Mouse (Mus musculus) heart, postnatal 0 days (tissue): ENCODE data around the gene Wdfy2. TPM values are rescaled to one million over a fixed set of nuclear protein-coding genes. Genes with fewer than 3 reads are reported as not detected.
"Not testable (repeated sequence)": the region's sequence is repeated elsewhere in the genome, so short reads cannot be mapped to it uniquely, and the experiment has no call there.

Experiments used
- ATAC-seq: fragments of 200-750 bp; cut with Nextera tagmentation; 2 replicates; pipeline ENCODE4 v1.8.0; 2017; ENCODE audit warnings: low read depth, moderate number of reproducible peaks, moderate library complexity; ENCODE audit not compliant: insufficient read depth
- DNase-seq: peaks from one replicate; pipeline ENCODE4 v3.0.0-alpha.2; 2016; ENCODE audit warnings: low spot score
- H3K27ac ChIP-seq: fragments of 300-500 bp; sonication (generic); 2 replicates; pipeline ENCODE4 v1.5.1; 2014; ENCODE audit warnings: low read depth, mild to moderate bottlenecking
- H3K27me3 ChIP-seq: fragments of 300-500 bp; sonication (generic); 2 replicates; pipeline ENCODE4 v1.6.1; 2014; ENCODE audit warnings: low read length, mixed read lengths; ENCODE audit not compliant: control insufficient read depth, insufficient read depth
- H3K36me3 ChIP-seq: fragments of 300-500 bp; sonication (generic); replicated peaks from 2 replicates; pipeline ENCODE4 v1.6.1; 2014; ENCODE audit warnings: low read length, mixed read lengths; ENCODE audit not compliant: control insufficient read depth, insufficient read depth
- H3K4me1 ChIP-seq: fragments of 300-500 bp; sonication (generic); 2 replicates; pipeline ENCODE4 v1.6.1; 2014; ENCODE audit warnings: antibody characterized with exemption; ENCODE audit not compliant: control insufficient read depth, insufficient read depth
- H3K4me2 ChIP-seq: fragments of 300-500 bp; sonication (generic); 2 replicates; pipeline ENCODE4 v1.6.1; 2014; ENCODE audit warnings: low read depth, mild to moderate bottlenecking, low read length, moderate library complexity
- H3K4me3 ChIP-seq: fragments of 300-500 bp; sonication (generic); 2 replicates; pipeline ENCODE4 v1.5.1; 2014; ENCODE audit warnings: low read depth, low read length
- H3K9ac ChIP-seq: fragments of 300-500 bp; sonication (generic); replicated peaks from 2 replicates; pipeline ENCODE4 v1.6.1; 2014; ENCODE audit warnings: low read depth, low read length, mixed read lengths
- H3K9me3 ChIP-seq: fragments of 300-500 bp; sonication (generic); replicated peaks from 2 replicates; pipeline ENCODE4 v1.6.1; 2016; ENCODE audit warnings: low read length; ENCODE audit not compliant: control insufficient read depth
- CTCF ChIP-seq: IDR thresholded peaks from 2 replicates; pipeline ENCODE4 v1.5.1; 2016; ENCODE audit warnings: antibody characterized with exemption, control low read depth, low read depth
- EP300 ChIP-seq: IDR thresholded peaks from 2 replicates; pipeline ENCODE4 v1.6.1; 2016; ENCODE audit warnings: antibody characterized with exemption, low read depth
- WGBS: fragments of 180-500 bp; shearing (Covaris S2); extraction: QIAGEN DNeasy Blood & Tissue Kit; methylation state at CpG from one replicate; pipeline ENCODE4 v1.1.7; 2014; 5-methylcytosine and 5-hydroxymethylcytosine counted together
- polyA plus RNA-seq: library from polyadenylated mRNA; unstranded; fragments of >200 nt; fragmentation: Nextera tagmentation; extraction: Ambion mirVana; gene quantifications from 2 replicates; pipeline ENCODE4 v1.2.1, GENCODE M21; 2015
- total RNA-seq: library from RNA; depleted of rRNA; stranded (reverse); fragments of >200 nt; gene quantifications from 2 replicates; pipeline ENCODE4 v1.2.3, GENCODE M21; 2014; ENCODE audit warnings: low replicate concordance

Gene Wdfy2
- total and polyA plus RNA-seq, 2 experiments from 2014 or later: 1.8 to 11.8 TPM

GRCm38 (mm10) chr14:62825575-62826332, 11.7 kb upstream of the Wdfy2 start:
- no peak overlapping the region for H3K4me2 ChIP-seq
- ATAC-seq: no peak
- 85% methylated on average over 8 of the region's 8 CpGs for WGBS
- H3K9ac ChIP-seq: no peak overlapping the region
- H3K9me3 ChIP-seq: no peaks in the 10 kb centered on the region
- H3K4me3 ChIP-seq: no peak overlapping the region
- H3K27ac ChIP-seq: no peak overlapping the region
- TF ChIP-seq CTCF: no peak
- TF ChIP-seq EP300: no peak
- DNase-seq: no peak
- no peaks in the 10 kb centered on the region for H3K27me3 ChIP-seq
- H3K36me3 ChIP-seq: no peaks in the 10 kb centered on the region
- no peaks in the 10 kb centered on the region for H3K4me1 ChIP-seq

- H3K4me1 ChIP-seq: no peaks in the 10 kb centered on the region
- no peak overlapping the region for H3K4me2 ChIP-seq
- WGBS: 67% methylated on average over 6 of the region's 6 CpGs
- H3K9ac ChIP-seq: no peak overlapping the region
- no peak overlapping the region for H3K27ac ChIP-seq
- no peak overlapping the region for H3K4me3 ChIP-seq
- H3K36me3 ChIP-seq: no peaks in the 10 kb centered on the region
- no peaks in the 10 kb centered on the region for H3K9me3 ChIP-seq
- DNase-seq (no peak), ATAC-seq (no peak)
- no peaks in the 10 kb centered on the region for H3K27me3 ChIP-seq
- TF ChIP-seq CTCF (no peak), EP300 (no peak)
Measured at GRCm38 (mm10) chr14:62829291-62829690, 8.2 kb upstream of the Wdfy2 start.

- no peak for DNase-seq
- WGBS: 84% methylated on average over 3 of the region's 3 CpGs
- no peak for ATAC-seq
Measured at GRCm38 (mm10) chr14:62831691-62832275, 5.7 kb upstream of the Wdfy2 start.

GRCm38 (mm10) chr14:62833036-62833435, 4.4 kb upstream of the Wdfy2 start:
- Histone ChIP-seq H3K4me1 (no peaks in the 10 kb centered on the region), H3K9me3 (no peaks in the 10 kb centered on the region), H3K4me3 (no peak overlapping the region), H3K4me2 (no peak overlapping the region), H3K27me3 (no peaks in the 10 kb centered on the region), H3K9ac (no peak overlapping the region), H3K36me3 (no peaks in the 10 kb centered on the region), H3K27ac (no peak overlapping the region)
- no peak for DNase-seq
- TF ChIP-seq CTCF (no peak), EP300 (no peak)
- WGBS: 64% methylated on average over 7 of the region's 7 CpGs
- no peak for ATAC-seq

More at GRCm38 (mm10) chr14:62831691-62832275, 5.7 kb upstream of the Wdfy2 start:
- TF ChIP-seq EP300 (no peak), CTCF (no peak)
- no peak overlapping the region for H3K4me2 ChIP-seq
- no peaks in the 10 kb centered on the region for H3K36me3 ChIP-seq
- H3K27ac ChIP-seq: no peak overlapping the region
- no peak overlapping the region for H3K9ac ChIP-seq
- H3K9me3 ChIP-seq: no peaks in the 10 kb centered on the region
- no peak overlapping the region for H3K4me3 ChIP-seq
- no peaks in the 10 kb centered on the region for H3K27me3 ChIP-seq
- H3K4me1 ChIP-seq: no peaks in the 10 kb centered on the region

GRCm38 (mm10) chr14:62833541-62833940, 3.9 kb upstream of the Wdfy2 start:
- no peaks in the 10 kb centered on the region for H3K9me3 ChIP-seq
- no peaks in the 10 kb centered on the region for H3K36me3 ChIP-seq
- H3K4me3 ChIP-seq: no peak overlapping the region
- 51% methylated on average over 2 of the region's 3 CpGs for WGBS
- DNase-seq (no peak), ATAC-seq (no peak)
- peaks cover 4% of the 10 kb centered on the region; the same call in 1 of the 2 replicates for H3K4me1 ChIP-seq
- no peaks in the 10 kb centered on the region for H3K27me3 ChIP-seq
- TF ChIP-seq CTCF (no peak), EP300 (no peak)
- H3K9ac ChIP-seq: no peak overlapping the region
- H3K27ac ChIP-seq: no peak overlapping the region
- H3K4me2 ChIP-seq: no peak overlapping the region

GRCm38 (mm10) chr14:62835737-62836136, 1.7 kb upstream of the Wdfy2 start:
- not testable (repeated sequence) for H3K9ac ChIP-seq, DNase-seq, H3K27me3 ChIP-seq, H3K4me2 ChIP-seq, ATAC-seq, H3K27ac ChIP-seq, H3K4me1 ChIP-seq, H3K9me3 ChIP-seq, H3K4me3 ChIP-seq, H3K36me3 ChIP-seq
- 75% methylated on average over 3 of the region's 3 CpGs for WGBS
